In the genomic region with DNA sequence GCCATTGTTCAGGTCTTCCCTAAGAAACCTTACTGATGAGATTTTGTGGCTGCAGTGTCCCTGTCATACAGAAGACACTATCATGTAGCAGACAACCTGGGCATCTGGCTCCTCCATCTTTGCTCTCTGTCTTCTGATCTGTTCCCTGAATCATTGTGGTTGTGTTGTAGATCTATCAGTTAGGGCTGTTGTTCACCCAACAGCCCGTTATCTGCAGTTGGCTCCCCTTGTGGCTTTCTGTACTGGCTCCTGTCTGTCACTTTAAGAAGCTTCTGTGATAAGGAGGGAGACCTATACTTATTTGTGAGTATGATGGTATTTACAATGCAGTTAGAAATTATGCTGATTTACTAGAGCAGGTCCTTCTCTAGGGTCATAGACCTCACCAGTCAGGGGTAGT, we compare ENCODE assay signal across 20 mouse cellular contexts. TPM values are rescaled to one million over a fixed set of nuclear protein-coding genes. Genes with fewer than 3 reads are reported as not detected.
A peak's percentile ranks its signal among the peaks of the same experiment; 100 is the strongest.
DNase-seq lines count a peak whose midpoint lies in the region; ATAC-seq and TF ChIP-seq lines count a peak whose summit lies in the region.
"Had no signal": no experiment of that assay in that cellular context is flagged by ENCODE, and none has a peak within 500 bp of the region (broad histone marks: within the 10 kb centered on the region; RNA-seq: fewer than 3 reads in every experiment).

No protein-coding gene starts in this region.

- intact Hi-C loops in left cerebral cortex, postnatal 36 days (cut with DNase I), result no loop called here

- ATAC-seq in forebrain, embryonic 15.5 days (replicated peaks), result no peak
- ATAC-seq in hindbrain, postnatal 0 days, result no peak
- ATAC-seq in liver, postnatal 0 days, result no peak
- ATAC-seq: activated CD4-positive, CD25-positive, alpha-beta regulatory T cell, adult 4 months; forebrain, embryonic 14.5 days; Patski had no signal

- no peak overlapping the region for H3K27ac ChIP-seq in forebrain, embryonic 15.5 days (replicated peaks)
- H3K27ac ChIP-seq in forebrain, embryonic 10.5 days, result no peak overlapping the region
- H3K27ac ChIP-seq in hindbrain, postnatal 0 days, result no peak overlapping the region
- no peak overlapping the region for H3K27ac ChIP-seq in liver, postnatal 0 days (ENCODE audit: low read depth)
- H3K27ac ChIP-seq: embryonic facial prominence, embryonic 15.5 days; limb, embryonic 13.5 days had no signal

- no peak for DNase-seq in forebrain, embryonic 10.5 days (ENCODE audit: extremely low spot score, low spot score)
- peak; percentile 39 for DNase-seq in 416B (ENCODE audit: low read depth)
- DNase-seq in hindbrain, postnatal 0 days (ENCODE audit: low spot score), result no peak
- DNase-seq in liver, postnatal 0 days, result no peak
- no peak for DNase-seq in adrenal gland, postnatal 4 days (ENCODE audit: low spot score in 2 of 2)
- no peak for DNase-seq in left cerebral cortex, postnatal 36 days (ENCODE audit: low spot score in 2 of 2)
- DNase-seq: adrenal gland, postnatal 14 days; cerebellum, adult 9-11 months; heart, adult 11 months; kidney, adult 11 months; kidney, postnatal 25 days; retina, postnatal 1 day; right cerebral cortex, postnatal 4 days; thymus, postnatal 25 days had no signal

- H3K4me1 ChIP-seq in forebrain, embryonic 15.5 days, result peaks cover 14% of the 10 kb centered on the region
- peaks cover 13% of the 10 kb centered on the region for H3K4me1 ChIP-seq in forebrain, embryonic 10.5 days
- peaks cover 6% of the 10 kb centered on the region; the same call in 1 of the 2 replicates for H3K4me1 ChIP-seq in hindbrain, postnatal 0 days (ENCODE audit: insufficient read depth, low read length)
- H3K4me1 ChIP-seq in liver, postnatal 0 days (ENCODE audit: insufficient read depth), result peaks cover 21% of the 10 kb centered on the region
- H3K4me1 ChIP-seq: embryonic facial prominence, embryonic 15.5 days had no signal

- no peak for TF ChIP-seq CTCF in hindbrain, postnatal 0 days (IDR thresholded peaks at IDR 0.05; ENCODE audit: low read depth)
- no peak for TF ChIP-seq CTCF in liver, postnatal 0 days (IDR thresholded peaks at IDR 0.05; ENCODE audit: low read depth)

- H3K36me3 ChIP-seq in forebrain, embryonic 15.5 days, result no peaks in the 10 kb centered on the region
- H3K36me3 ChIP-seq in forebrain, embryonic 10.5 days (replicated peaks), result 0 out of 2 replicates have a peak, but pooled peaks cover 4% of the 10 kb centered on the region
- no peaks in the 10 kb centered on the region for H3K36me3 ChIP-seq in hindbrain, postnatal 0 days (ENCODE audit: insufficient read depth, low read length)
- peaks cover 7% of the 10 kb centered on the region for H3K36me3 ChIP-seq in liver, postnatal 0 days (replicated peaks; ENCODE audit: insufficient read depth, low read length)

- peak overlapping the region; percentile 68; the same call in 1 of the 2 replicates for H3K4me2 ChIP-seq in forebrain, embryonic 15.5 days (replicated peaks)
- peak overlapping the region; percentile 59; the same call in 1 of the 2 replicates for H3K4me2 ChIP-seq in hindbrain, postnatal 0 days (ENCODE audit: low read depth, low read length)
- H3K4me2 ChIP-seq in liver, postnatal 0 days (ENCODE audit: low read depth, low read length), result peak overlapping the region; percentile 83
- H3K4me2 ChIP-seq: embryonic facial prominence, embryonic 15.5 days; limb, embryonic 13.5 days had no signal

- whole genome bisulfite sequencing in forebrain, embryonic 15.5 days, result 87% methylated on average over 1 of the region's 1 CpGs
- WGBS in forebrain, embryonic 10.5 days, result 89% methylated on average over 1 of the region's 1 CpGs
- WGBS in hindbrain, postnatal 0 days, result 81% methylated on average over 1 of the region's 1 CpGs
- 45% methylated on average over 1 of the region's 1 CpGs for WGBS in liver, postnatal 0 days (ENCODE audit: insufficient replicate concordance)

- no peaks in the 10 kb centered on the region for H3K9me3 ChIP-seq in forebrain, embryonic 15.5 days
- no peaks in the 10 kb centered on the region for H3K9me3 ChIP-seq in forebrain, embryonic 10.5 days
- no peaks in the 10 kb centered on the region for H3K9me3 ChIP-seq in hindbrain, postnatal 0 days (ENCODE audit: low read length)
- no peaks in the 10 kb centered on the region for H3K9me3 ChIP-seq in liver, postnatal 0 days (ENCODE audit: low read length)
- H3K9me3 ChIP-seq: embryonic facial prominence, embryonic 15.5 days had no signal

- no peak overlapping the region for H3K4me3 ChIP-seq in forebrain, embryonic 15.5 days
- no peak overlapping the region for H3K4me3 ChIP-seq in forebrain, embryonic 10.5 days
- no peak overlapping the region for H3K4me3 ChIP-seq in hindbrain, postnatal 0 days (ENCODE audit: low read length)
- H3K4me3 ChIP-seq in liver, postnatal 0 days (ENCODE audit: low read depth, low read length), result 0 out of 2 replicates have a peak overlapping the region, but pooled peaks have one; percentile 11
- H3K4me3 ChIP-seq: embryonic facial prominence, embryonic 15.5 days; limb, embryonic 13.5 days had no signal

- H3K9ac ChIP-seq in forebrain, embryonic 15.5 days (replicated peaks), result no peak overlapping the region
- no peak overlapping the region for H3K9ac ChIP-seq in hindbrain, postnatal 0 days (replicated peaks; ENCODE audit: low read length)
- 0 out of 2 replicates have a peak overlapping the region, but pooled peaks have one; percentile 44 for H3K9ac ChIP-seq in liver, postnatal 0 days (replicated peaks)
- H3K9ac ChIP-seq: embryonic facial prominence, embryonic 15.5 days; limb, embryonic 13.5 days had no signal

- TF ChIP-seq EP300 in liver, postnatal 0 days (IDR thresholded peaks at IDR 0.05; ENCODE audit: low read depth), result peak; percentile 64

- no peaks in the 10 kb centered on the region for H3K27me3 ChIP-seq in forebrain, embryonic 15.5 days
- H3K27me3 ChIP-seq in forebrain, embryonic 10.5 days (ENCODE audit: poor library complexity, severe bottlenecking), result peaks cover 15% of the 10 kb centered on the region
- H3K27me3 ChIP-seq in hindbrain, postnatal 0 days (ENCODE audit: insufficient read depth, low read length), result no peaks in the 10 kb centered on the region
- no peaks in the 10 kb centered on the region for H3K27me3 ChIP-seq in liver, postnatal 0 days (ENCODE audit: insufficient read depth, low read length)
- H3K27me3 ChIP-seq: embryonic facial prominence, embryonic 15.5 days; Patski had no signal

RNA-seq across cellular contexts. Expression of a gene that starts 2.7 kb away (rescaled TPM):
- 52.3 and 55.7 TPM in 2 replicates for polyA plus RNA-seq in forebrain, embryonic 15.5 days (2015; fragmentation: Nextera tagmentation; extraction: Ambion mirVana)
- polyA plus RNA-seq in forebrain, embryonic 10.5 days (2016; fragmentation: Nextera tagmentation; extraction: Ambion mirVana), result 25.3 TPM in 2 replicates
- total RNA-seq in hindbrain, postnatal 0 days (2014; rRNA removed), result 116 and 118 TPM in 2 replicates
- 38.8 and 40.0 TPM in 2 replicates for polyA plus RNA-seq in hindbrain, postnatal 0 days (2015; fragmentation: Nextera tagmentation; extraction: Ambion mirVana)
- 36.4 and 40.5 TPM in 2 replicates for polyA plus RNA-seq in liver, postnatal 0 days (2015; fragmentation: Nextera tagmentation; extraction: Ambion mirVana)
- 10 to 100 TPM; 80.1 to 98.6 TPM for total RNA-seq in adrenal gland, postnatal 4 days (2021)
- 10 to 100 TPM; 48.4 to 50.1 TPM for total RNA-seq in left cerebral cortex, postnatal 36 days (2021)
